Mouse (Mus musculus): Measurements from ENCODE around the gene C8b. TPM values are rescaled to one million over a fixed set of nuclear protein-coding genes. Genes with fewer than 3 reads are reported as not detected.
A peak's percentile ranks its signal among the peaks of the same experiment; 100 is the strongest.

Gene C8b
- polyA plus RNA-seq, 1 experiment from 2014 or later, result not detected

GRCm38 (mm10) chr4:104770331-104770730, 4.2 kb downstream of the C8b start:
- no peaks in the 10 kb centered on the region for H3K36me3 ChIP-seq
- no peak overlapping the region for H3K4me2 ChIP-seq (replicated peaks)
- ATAC-seq (ENCODE audit: low FRiP score, low read depth), result no peak
- no peak overlapping the region for H3K9ac ChIP-seq
- 68% methylated on average over 4 of the region's 4 CpGs for WGBS
- H3K27me3 ChIP-seq (replicated peaks), result no peaks in the 10 kb centered on the region
- H3K4me3 ChIP-seq, result no peak overlapping the region
- H3K9me3 ChIP-seq, result no peaks in the 10 kb centered on the region
- H3K27ac ChIP-seq, result no peak overlapping the region
- no peaks in the 10 kb centered on the region for H3K4me1 ChIP-seq

GRCm38 (mm10) chr4:104775601-104776000, 9.5 kb downstream of the C8b start:
- 61% methylated on average over 3 of the region's 3 CpGs for WGBS

GRCm38 (mm10) chr4:104779460-104779859, 13.3 kb downstream of the C8b start:
- Histone ChIP-seq H3K4me1 (no peaks in the 10 kb centered on the region), H3K27me3 (replicated peaks) (no peaks in the 10 kb centered on the region), H3K9me3 (no peaks in the 10 kb centered on the region), H3K36me3 (no peaks in the 10 kb centered on the region), H3K9ac (no peak overlapping the region), H3K27ac (no peak overlapping the region), H3K4me3 (no peak overlapping the region), H3K4me2 (replicated peaks) (no peak overlapping the region)
- no peak for ATAC-seq (ENCODE audit: low FRiP score, low read depth)
- WGBS, result 84% methylated on average over 5 of the region's 5 CpGs

More at GRCm38 (mm10) chr4:104775601-104776000, 9.5 kb downstream of the C8b start:
- Histone ChIP-seq H3K9me3 (no peaks in the 10 kb centered on the region), H3K27me3 (replicated peaks) (no peaks in the 10 kb centered on the region), H3K27ac (no peak overlapping the region), H3K36me3 (no peaks in the 10 kb centered on the region), H3K4me3 (no peak overlapping the region), H3K4me1 (no peaks in the 10 kb centered on the region), H3K9ac (no peak overlapping the region), H3K4me2 (replicated peaks) (no peak overlapping the region)
- ATAC-seq (ENCODE audit: low FRiP score, low read depth), result no peak

GRCm38 (mm10) chr4:104781441-104781840, 15.3 kb downstream of the C8b start:
- 69% methylated on average over 3 of the region's 3 CpGs for WGBS
- H3K4me3 ChIP-seq, result no peak overlapping the region
- no peak overlapping the region for H3K27ac ChIP-seq
- no peak overlapping the region for H3K4me2 ChIP-seq (replicated peaks)
- no peak for ATAC-seq (ENCODE audit: low FRiP score, low read depth)
- no peak overlapping the region for H3K9ac ChIP-seq
- no peaks in the 10 kb centered on the region for H3K36me3 ChIP-seq
- no peaks in the 10 kb centered on the region for H3K27me3 ChIP-seq (replicated peaks)
- H3K4me1 ChIP-seq, result no peaks in the 10 kb centered on the region
- H3K9me3 ChIP-seq, result no peaks in the 10 kb centered on the region

- WGBS, result 89% methylated on average over 4 of the region's 4 CpGs
Observed at GRCm38 (mm10) chr4:104782346-104782745, 16.2 kb downstream of the C8b start.

GRCm38 (mm10) chr4:104792111-104792510, 26.0 kb downstream of the C8b start:
- no peaks in the 10 kb centered on the region for H3K36me3 ChIP-seq
- WGBS, result 91% methylated on average over 4 of the region's 4 CpGs
- H3K9me3 ChIP-seq, result no peaks in the 10 kb centered on the region
- H3K4me1 ChIP-seq, result no peaks in the 10 kb centered on the region
- no peak overlapping the region for H3K9ac ChIP-seq
- H3K27me3 ChIP-seq (replicated peaks), result no peaks in the 10 kb centered on the region
- H3K4me2 ChIP-seq (replicated peaks), result no peak overlapping the region
- no peak for ATAC-seq (ENCODE audit: low FRiP score, low read depth)
- no peak overlapping the region for H3K4me3 ChIP-seq
- no peak overlapping the region for H3K27ac ChIP-seq

More at GRCm38 (mm10) chr4:104782346-104782745, 16.2 kb downstream of the C8b start:
- H3K4me3 ChIP-seq, result no peak overlapping the region
- no peak overlapping the region for H3K9ac ChIP-seq
- no peak overlapping the region for H3K27ac ChIP-seq
- H3K4me1 ChIP-seq, result no peaks in the 10 kb centered on the region
- no peak overlapping the region for H3K4me2 ChIP-seq (replicated peaks)
- H3K9me3 ChIP-seq, result no peaks in the 10 kb centered on the region
- H3K36me3 ChIP-seq, result no peaks in the 10 kb centered on the region
- no peaks in the 10 kb centered on the region for H3K27me3 ChIP-seq (replicated peaks)
- ATAC-seq (ENCODE audit: low FRiP score, low read depth), result no peak

- H3K9ac ChIP-seq, result no peak overlapping the region
- H3K4me1 ChIP-seq, result no peaks in the 10 kb centered on the region
- H3K27ac ChIP-seq, result no peak overlapping the region
- ATAC-seq (ENCODE audit: low FRiP score, low read depth), result no peak
- H3K27me3 ChIP-seq (replicated peaks), result no peaks in the 10 kb centered on the region
- 79% methylated on average over 9 of the region's 9 CpGs for WGBS
- H3K9me3 ChIP-seq, result no peaks in the 10 kb centered on the region
- H3K4me2 ChIP-seq (replicated peaks), result no peak overlapping the region
- no peak overlapping the region for H3K4me3 ChIP-seq
- H3K36me3 ChIP-seq, result no peaks in the 10 kb centered on the region
Observed at GRCm38 (mm10) chr4:104798951-104799350, 32.8 kb downstream of the C8b start.

- Histone ChIP-seq H3K4me2 (replicated peaks) (no peak overlapping the region), H3K36me3 (no peaks in the 10 kb centered on the region), H3K9ac (no peak overlapping the region), H3K27ac (no peak overlapping the region), H3K9me3 (no peaks in the 10 kb centered on the region), H3K27me3 (replicated peaks) (no peaks in the 10 kb centered on the region), H3K4me1 (no peaks in the 10 kb centered on the region), H3K4me3 (no peak overlapping the region)
- no peak for ATAC-seq (ENCODE audit: low FRiP score, low read depth)
- 93% methylated on average over 3 of the region's 3 CpGs for WGBS
Observed at GRCm38 (mm10) chr4:104801625-104802024, 35.5 kb downstream of the C8b start.

- H3K9me3 ChIP-seq, result no peaks in the 10 kb centered on the region
- ATAC-seq (ENCODE audit: low FRiP score, low read depth), result no peak
- H3K27me3 ChIP-seq (replicated peaks), result no peaks in the 10 kb centered on the region
- H3K4me1 ChIP-seq, result no peaks in the 10 kb centered on the region
- WGBS, result 86% methylated on average over 4 of the region's 4 CpGs
- no peaks in the 10 kb centered on the region for H3K36me3 ChIP-seq
- no peak overlapping the region for H3K4me2 ChIP-seq (replicated peaks)
- no peak overlapping the region for H3K27ac ChIP-seq
- no peak overlapping the region for H3K4me3 ChIP-seq
- no peak overlapping the region for H3K9ac ChIP-seq
Observed at GRCm38 (mm10) chr4:104804100-104804499, 38.0 kb downstream of the C8b start.

- Histone ChIP-seq H3K4me2 (replicated peaks) (no peak overlapping the region), H3K27me3 (replicated peaks) (no peaks in the 10 kb centered on the region), H3K9ac (no peak overlapping the region), H3K9me3 (no peaks in the 10 kb centered on the region), H3K4me3 (no peak overlapping the region), H3K27ac (no peak overlapping the region; the same call in 1 of the 2 replicates), H3K36me3 (no peaks in the 10 kb centered on the region), H3K4me1 (peaks cover 5% of the 10 kb centered on the region; the same call in 1 of the 2 replicates)
- WGBS, result 64% methylated on average over 19 of the region's 19 CpGs
- peak; percentile 77 for ATAC-seq (ENCODE audit: low FRiP score, low read depth)
Observed at GRCm38 (mm10) chr4:104805414-104806257, 39.5 kb downstream of the C8b start.

- Histone ChIP-seq H3K9me3 (no peaks in the 10 kb centered on the region), H3K4me2 (replicated peaks) (no peak overlapping the region), H3K9ac (no peak overlapping the region), H3K4me3 (no peak overlapping the region), H3K27me3 (replicated peaks) (no peaks in the 10 kb centered on the region), H3K4me1 (peaks cover 10% of the 10 kb centered on the region; the same call in 1 of the 2 replicates), H3K36me3 (no peaks in the 10 kb centered on the region), H3K27ac (no peak overlapping the region)
- ATAC-seq (ENCODE audit: low FRiP score, low read depth), result peak; percentile 69
- 64% methylated on average over 10 of the region's 10 CpGs for WGBS
Observed at GRCm38 (mm10) chr4:104810710-104811286, 44.7 kb downstream of the C8b start.

- no peak for ATAC-seq (ENCODE audit: low FRiP score, low read depth)
- H3K9me3 ChIP-seq, result no peaks in the 10 kb centered on the region
- H3K27me3 ChIP-seq (replicated peaks), result no peaks in the 10 kb centered on the region
- no peak overlapping the region for H3K9ac ChIP-seq
- 75% methylated on average over 2 of the region's 2 CpGs for WGBS
- H3K4me3 ChIP-seq, result no peak overlapping the region
- H3K36me3 ChIP-seq, result no peaks in the 10 kb centered on the region
- no peak overlapping the region for H3K27ac ChIP-seq
- H3K4me2 ChIP-seq (replicated peaks), result no peak overlapping the region
- peaks cover 10% of the 10 kb centered on the region; the same call in 1 of the 2 replicates for H3K4me1 ChIP-seq
Observed at GRCm38 (mm10) chr4:104813617-104814016, 47.5 kb downstream of the C8b start.
